Mouse (Mus musculus): Measurements from ENCODE around the gene Pcmtd2. TPM values are rescaled to one million over a fixed set of nuclear protein-coding genes. Genes with fewer than 3 reads are reported as not detected.

Pcmtd2 gene
- polyA plus RNA-seq (2021; fragmentation: Nextera tagmentation) = 17.1 and 23.6 TPM in 2 replicates
- long read RNA-seq, experiment 1, transcript Pcmtd2-201 (7 exons, 3,569 nt) = major isoform, 190 of 250 reads
- long read RNA-seq, experiment 1, transcript Pcmtd2-202 (7 exons, 3,499 nt) = minor isoform, 7 of 250 reads
- long read RNA-seq, experiment 1, partial matches to known transcripts = 11 of 250 reads
- long read RNA-seq, experiment 1, other reads (novel, unspliced or antisense) = 40 of 250 reads
- long read RNA-seq, experiment 2, transcript Pcmtd2-201 (7 exons, 3,569 nt) = major isoform, 31 of 59 reads
- long read RNA-seq, experiment 2, partial matches to known transcripts = 23 of 59 reads
- long read RNA-seq, experiment 2, other reads (novel, unspliced or antisense) = 3 of 59 reads

DNA sequence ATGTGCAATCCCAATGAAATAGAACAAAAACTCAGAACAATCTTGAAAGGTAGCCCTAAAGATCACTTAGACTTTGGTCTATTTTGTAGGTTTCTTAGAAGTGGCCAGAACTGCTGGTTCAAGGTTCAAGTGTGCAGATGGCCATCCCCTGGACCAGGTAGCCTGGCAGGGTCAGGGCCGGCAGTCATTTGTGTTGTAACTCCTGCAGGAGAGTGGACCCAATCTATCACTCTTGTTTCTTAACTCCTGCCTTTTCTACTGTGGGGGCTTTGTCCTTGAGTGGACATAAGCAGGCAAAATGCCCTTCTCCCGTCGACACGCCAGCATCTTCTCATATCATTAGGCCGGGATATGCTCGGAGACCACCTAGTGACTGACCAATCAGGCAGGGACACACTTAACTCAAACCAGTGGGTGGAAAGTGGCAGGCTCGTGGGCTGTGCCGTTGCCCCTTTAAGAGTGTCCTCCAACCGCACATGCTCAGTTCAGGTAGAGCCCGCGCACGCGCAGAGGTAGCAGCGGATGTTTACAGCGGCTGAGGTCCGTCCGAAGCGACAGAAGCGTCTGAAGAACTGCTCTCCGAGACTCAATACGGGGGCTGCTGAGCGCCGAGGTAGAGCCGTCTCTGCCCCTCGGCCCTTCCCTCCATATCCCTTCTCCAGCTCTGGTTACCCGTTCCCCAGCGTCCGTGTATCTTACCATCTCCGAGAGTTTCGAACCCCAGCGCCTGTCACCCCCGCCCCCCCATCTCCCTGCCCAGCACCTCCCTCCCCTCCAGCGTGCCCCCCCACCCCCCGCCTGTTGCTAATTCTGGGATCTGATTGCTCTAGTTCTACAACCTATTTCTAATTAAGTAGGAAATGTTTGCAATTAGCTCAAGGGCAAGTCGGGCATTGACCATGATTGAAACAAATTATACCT is at the start of gene Pcmtd2:
TSS of gene Pcmtd2 (plus strand) at position 483 of the 921 bp plus-strand sequence.

DNA sequence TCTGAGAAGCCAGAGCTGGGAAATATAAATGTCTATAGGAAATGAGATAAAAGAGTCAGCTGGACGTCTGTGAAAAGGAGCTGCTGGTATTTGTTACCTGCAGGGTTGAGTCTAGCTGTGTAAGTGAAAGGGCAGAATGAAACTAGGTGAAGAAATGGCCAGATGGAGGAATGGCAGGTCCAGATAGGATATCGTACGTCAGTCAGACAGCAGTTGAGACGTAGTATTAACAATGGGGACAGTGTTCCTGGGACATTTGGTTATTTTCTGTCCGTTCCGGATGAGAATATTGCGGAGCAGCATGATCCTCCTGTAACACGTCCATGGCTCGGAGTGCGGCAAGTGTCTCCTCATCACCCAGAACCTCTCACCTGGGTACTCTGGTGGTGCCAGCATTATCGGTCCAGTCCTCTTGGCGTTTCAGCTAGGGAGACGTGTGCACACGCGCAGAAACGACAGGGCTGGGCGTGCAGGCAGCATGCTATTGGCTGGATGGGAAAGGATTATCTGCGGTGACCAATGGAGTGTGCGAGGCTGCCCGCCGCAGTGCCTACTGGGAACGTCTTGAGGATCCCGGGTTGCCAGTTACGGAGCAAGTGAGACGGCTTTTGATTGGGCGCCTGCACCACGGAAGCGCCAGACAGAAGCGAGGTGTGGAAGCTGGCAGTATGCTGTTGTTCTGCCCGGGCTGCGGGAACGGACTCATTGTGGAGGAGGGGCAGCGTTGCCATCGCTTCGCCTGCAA is 26.3 kb downstream of the Pcmtd2 start, which contains the start of gene Polr3k:
TSS of gene Polr3k (plus strand) at position 547 of the 745 bp plus-strand sequence.

Other genes with a start within 250 kb of the Pcmtd2 start
- 27.5 and 46.4 TPM in 2 replicates for gene Prpf6, start 246.0 kb upstream of the Pcmtd2 start, polyA plus RNA-seq (2021; fragmentation: Nextera tagmentation)
- gene Zfp512b, start 245.1 kb upstream of the Pcmtd2 start, polyA plus RNA-seq (2021; fragmentation: Nextera tagmentation) = 8.0 and 18.5 TPM in 2 replicates
- gene Samd10, start 238.6 kb upstream of the Pcmtd2 start, polyA plus RNA-seq (2021; fragmentation: Nextera tagmentation) = 19.1 and 21.8 TPM in 2 replicates
- not detected in 2 replicates for gene Gm29797, start 180.8 kb upstream of the Pcmtd2 start, polyA plus RNA-seq (2021; fragmentation: Nextera tagmentation)
- 2.4 and 3.0 TPM in 2 replicates for gene Sox18, start 166.2 kb upstream of the Pcmtd2 start, polyA plus RNA-seq (2021; fragmentation: Nextera tagmentation)
- 52.7 and 76.3 TPM in 2 replicates for gene Tcea2, start 157.5 kb upstream of the Pcmtd2 start, polyA plus RNA-seq (2021; fragmentation: Nextera tagmentation)
- 32.3 and 45.8 TPM in 2 replicates for gene Rgs19, start 143.9 kb upstream of the Pcmtd2 start, polyA plus RNA-seq (2021; fragmentation: Nextera tagmentation)
- not detected in 2 replicates for gene Lkaaear1, start 139.4 kb upstream of the Pcmtd2 start, polyA plus RNA-seq (2021; fragmentation: Nextera tagmentation)
- gene Oprl1, start 122.8 kb upstream of the Pcmtd2 start, polyA plus RNA-seq (2021; fragmentation: Nextera tagmentation) = 19.1 and 27.8 TPM in 2 replicates
- gene Myt1, start 74.5 kb upstream of the Pcmtd2 start, polyA plus RNA-seq (2021; fragmentation: Nextera tagmentation) = 0.45 and 0.64 TPM in 2 replicates
- gene Polr3k, start 26.5 kb downstream of the Pcmtd2 start, polyA plus RNA-seq (2021; fragmentation: Nextera tagmentation) = 37.5 and 43.0 TPM in 2 replicates
- gene Gm14496, start 153.3 kb downstream of the Pcmtd2 start, polyA plus RNA-seq (2021; fragmentation: Nextera tagmentation) = not detected in 2 replicates